Mouse (Mus musculus): Measurements from ENCODE around the gene Gm20388.
"Not testable (repeated sequence)": the region's sequence is repeated elsewhere in the genome, so short reads cannot be mapped to it uniquely, and the experiment has no call there.

Gm20388 gene

DNA sequence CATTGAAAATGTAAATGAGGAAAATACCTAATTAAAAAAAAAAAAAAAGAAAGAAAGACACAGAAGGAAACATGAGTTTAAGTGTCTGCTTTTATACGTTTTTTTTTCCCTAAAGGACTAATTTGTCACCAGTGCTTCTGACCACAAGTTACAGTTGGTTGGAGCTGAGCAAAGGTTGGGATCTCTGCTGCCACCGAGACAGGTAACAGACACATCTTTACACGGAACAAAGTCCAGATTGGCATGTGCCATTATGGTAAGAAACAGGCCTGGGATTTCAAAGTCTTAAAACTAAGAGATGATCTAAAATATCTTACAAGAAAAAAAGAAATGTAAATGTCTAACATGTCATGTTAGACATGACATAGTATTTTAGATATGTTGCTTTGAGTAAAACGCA is 3136.1 kb downstream of the Gm20388 start:
- no peak for DNase-seq (ENCODE audit: low spot score)

DNA sequence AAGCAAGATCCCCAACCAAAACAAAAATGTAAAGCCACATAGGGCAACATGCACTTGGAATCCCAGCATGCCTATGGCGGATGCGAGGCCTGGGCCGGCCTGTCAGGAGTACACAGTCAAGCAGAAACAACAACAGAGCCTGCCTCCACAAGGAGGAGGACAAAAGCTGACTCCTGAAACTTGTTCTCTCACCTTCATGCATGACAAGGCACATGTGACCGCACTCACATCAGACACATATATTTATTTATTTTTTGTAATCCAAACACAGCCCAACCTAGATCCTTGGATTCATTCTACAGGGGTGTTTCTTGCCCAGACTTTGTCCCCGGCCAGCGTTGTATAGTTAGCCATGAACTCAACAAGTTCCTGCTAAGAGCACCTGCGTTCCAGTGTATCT is 3137.2 kb downstream of the Gm20388 start:
- DNase-seq (ENCODE audit: low spot score) = no peak

DNA sequence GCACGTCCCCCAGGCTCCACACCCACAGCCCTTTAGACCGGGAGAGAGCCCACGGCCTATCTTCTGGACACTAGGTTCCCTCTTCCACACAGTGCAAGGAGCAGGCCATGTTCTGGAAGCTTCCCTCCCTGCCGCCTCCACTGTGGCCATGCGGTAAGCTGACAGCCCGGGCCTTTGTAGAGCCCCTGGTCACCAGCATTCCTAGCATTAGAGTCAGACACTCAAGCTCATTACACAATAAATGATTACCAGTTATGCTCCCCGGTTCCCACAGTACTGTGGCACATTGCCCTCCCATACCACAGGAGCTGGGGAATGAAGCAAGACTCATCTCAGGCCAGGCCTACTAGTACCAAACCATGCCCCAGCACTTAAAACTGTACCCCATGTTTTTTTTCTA is 3137.8 kb downstream of the Gm20388 start:
- no peak for DNase-seq (ENCODE audit: low spot score)

DNA sequence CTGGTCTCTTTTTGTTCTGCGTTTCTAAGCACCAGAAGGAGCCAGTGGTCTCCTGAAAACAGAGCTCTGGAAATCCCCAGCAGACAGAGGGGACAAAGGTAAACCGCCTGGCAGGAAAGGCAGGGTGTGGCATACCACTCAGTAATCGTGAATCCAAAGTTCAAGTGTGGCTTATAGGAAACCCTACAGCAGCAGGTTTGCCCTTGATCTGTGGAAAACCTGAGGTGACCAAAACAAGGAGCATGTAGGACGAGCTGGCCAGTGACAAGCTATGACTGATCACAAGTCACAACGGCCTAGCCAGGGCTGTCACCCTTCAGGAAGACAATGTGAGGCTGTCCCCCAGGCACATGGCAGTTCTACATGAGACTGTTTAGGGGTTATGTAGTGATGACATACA is 3140.8 kb downstream of the Gm20388 start:
- DNase-seq (ENCODE audit: low spot score) = no peak

DNA sequence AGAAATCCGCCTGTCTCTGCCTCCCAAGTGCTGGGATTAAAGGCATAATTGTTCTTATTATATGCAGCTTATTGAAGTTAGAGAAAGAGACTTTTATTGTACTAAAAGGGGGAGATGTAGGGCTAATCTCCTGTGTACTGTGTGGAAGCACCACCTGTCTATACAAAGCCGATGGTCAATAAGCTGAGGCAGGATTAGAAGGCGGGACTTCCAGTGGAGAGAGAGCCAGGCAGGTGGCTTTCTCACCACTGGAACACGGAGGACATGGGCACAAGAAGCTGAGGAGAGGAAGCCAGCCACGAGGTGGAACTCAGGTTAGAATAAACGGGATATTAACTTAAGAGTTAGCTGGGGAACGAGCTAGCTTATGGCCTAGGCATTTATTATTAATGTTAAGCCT is 3152.1 kb downstream of the Gm20388 start, which contains the start of gene Spg7:
TSS of gene Spg7 (plus strand) at position 222 of the 400 bp plus-strand sequence.
- DNase-seq (ENCODE audit: low spot score) = no peak

DNA sequence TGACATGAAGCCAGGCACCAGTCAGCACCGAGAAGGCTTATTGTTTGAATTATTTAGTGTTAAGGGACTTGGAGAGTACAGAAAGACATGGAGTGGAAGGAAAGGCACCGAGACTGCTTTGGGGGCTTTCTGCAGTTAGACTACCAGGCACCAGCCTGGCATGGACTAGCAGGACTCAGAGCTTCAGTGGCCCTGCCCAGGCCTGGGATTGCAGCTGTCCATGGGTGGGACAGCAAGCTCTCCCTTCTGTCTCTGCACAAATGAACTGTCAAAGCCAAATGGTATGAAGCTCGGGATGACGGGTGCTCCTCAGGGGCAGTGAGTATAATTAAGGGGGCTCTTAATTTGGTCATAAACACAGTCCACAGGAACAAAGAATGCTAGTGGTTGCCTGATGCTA is 3153.4 kb downstream of the Gm20388 start:
- no peak for DNase-seq (ENCODE audit: low spot score)

DNA sequence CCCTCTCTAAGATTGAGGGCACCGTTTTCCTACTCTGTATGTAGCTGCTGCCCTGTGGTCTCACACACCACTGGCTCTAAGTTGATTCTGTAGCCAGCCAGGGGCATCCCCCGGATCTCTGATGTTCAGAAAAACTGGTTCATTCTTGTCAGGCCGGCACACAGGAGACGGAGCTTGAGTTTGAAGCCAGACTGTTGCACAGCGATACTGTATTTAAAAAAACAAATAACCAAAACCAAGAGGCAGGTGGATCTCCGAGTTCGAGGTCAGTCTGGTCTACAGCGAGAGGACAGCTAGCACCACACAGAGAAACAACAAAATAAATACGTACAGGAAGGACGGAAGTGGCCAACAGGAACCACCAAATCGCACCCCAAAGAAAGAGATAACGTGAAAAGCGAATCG is 3154.2 kb downstream of the Gm20388 start:
- DNase-seq (ENCODE audit: low spot score) = no peak

DNA sequence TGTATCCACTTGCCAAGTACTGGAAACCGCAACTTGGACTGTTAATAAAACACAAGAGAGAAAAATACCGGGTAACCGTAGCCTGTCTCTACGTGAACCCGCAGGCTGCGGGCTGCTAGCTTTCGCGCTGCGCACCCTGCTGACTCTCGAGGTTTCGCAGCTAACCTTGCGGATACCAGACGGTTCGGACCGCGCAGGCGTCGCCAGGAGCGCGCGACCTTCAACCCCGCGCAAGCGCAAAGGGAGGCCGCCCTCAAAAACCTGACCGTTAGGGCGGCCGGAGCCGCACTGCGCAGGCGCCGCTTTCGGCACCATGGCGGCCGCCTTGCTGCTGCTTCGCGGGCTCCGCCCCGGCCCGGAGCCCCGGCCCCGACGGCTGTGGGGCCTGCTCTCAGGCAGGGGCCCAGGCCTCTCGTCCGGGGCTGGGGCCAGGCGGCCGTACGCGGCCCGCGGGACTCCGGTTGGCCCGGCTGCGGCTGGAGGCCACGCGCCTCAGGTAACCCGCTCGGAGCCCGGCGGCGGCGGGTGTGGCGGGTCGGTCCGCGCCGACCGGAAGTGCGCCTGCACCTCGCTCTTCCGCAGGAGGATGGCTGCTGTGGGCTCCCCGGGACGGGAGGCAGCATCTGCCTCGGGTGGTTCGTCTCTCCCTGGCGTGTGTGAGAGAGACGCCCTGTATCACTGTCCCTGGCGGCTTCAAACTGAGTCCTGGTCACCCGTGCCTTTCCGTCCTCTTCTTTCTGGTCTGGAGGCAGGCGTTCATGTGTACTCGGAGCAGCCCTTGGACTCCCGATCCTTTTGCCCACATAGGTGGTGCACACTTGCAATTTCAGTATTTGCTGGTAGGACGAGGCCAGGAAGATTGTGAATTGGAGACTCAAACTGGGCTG is 3154.8 kb downstream of the Gm20388 start:
- peak; percentile 97 for DNase-seq (ENCODE audit: low spot score)

DNA sequence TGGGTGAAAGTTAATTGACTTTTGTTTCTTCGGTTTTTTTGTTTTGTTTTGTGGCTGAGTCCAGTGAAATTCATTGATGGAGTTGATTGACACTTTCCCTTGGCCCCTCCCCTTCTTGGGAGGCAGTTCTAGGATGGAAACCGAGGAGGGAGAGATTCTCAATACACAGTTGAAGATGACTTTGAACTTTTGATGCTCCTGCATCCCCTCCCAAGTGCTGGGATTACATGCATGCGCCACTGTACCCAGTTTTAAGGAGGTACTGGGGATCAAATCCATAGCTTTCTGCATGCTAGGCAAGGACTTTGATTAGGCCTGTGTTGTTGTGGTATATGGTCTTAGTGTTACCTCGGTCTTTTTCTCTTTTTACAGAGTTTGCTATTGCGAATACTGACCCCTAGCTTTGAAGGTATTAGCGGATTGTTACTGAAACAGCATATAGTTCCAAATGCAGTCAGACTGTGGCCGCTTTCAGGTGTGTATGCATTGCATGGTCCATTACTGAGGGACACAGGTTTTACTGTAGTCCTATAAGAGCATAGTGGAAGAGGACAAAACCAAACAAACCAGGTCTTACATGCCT is 3155.6 kb downstream of the Gm20388 start:
- no peak for DNase-seq (ENCODE audit: low spot score)

DNA sequence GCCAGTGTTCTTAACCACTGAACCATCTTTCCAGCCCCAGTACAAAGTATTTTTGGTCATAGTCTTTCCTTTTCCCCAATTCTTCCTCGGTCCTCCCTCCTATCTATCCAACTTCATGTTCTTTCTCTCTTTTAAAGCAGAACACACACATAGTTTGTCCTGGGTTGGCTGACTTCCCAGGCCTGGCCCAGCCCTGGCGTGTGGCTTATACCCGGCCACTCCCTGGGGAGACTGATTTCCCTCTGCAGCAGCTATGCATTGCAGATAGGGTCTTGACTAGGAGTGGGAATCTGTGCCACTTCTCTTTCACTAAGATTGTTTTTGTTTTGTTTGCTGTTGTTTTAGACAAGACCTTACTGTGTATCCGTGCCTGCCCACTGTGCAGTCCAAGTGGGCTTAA is 3160.5 kb downstream of the Gm20388 start:
- peak; percentile 35 for DNase-seq (ENCODE audit: low spot score)

DNA sequence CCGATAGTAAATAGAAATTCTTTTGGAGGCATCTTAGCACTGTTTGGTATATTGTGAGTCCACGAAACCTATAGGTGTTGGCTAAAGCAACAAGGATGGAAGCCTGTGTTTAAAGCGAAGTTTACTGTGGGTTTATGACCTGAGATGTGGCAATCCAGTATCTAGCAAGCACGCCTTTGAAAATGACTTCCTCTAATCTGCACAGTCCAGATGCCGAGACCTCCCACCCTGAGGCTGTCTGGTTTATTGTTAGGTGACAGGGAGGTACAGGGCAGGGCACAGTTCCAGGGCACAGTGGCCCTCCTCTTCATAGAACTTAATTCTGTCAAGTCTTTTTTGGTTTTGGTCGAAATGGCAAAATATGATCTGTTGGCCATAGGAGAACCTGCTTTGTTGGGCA is 3166.6 kb downstream of the Gm20388 start:
- DNase-seq (ENCODE audit: low spot score) = no peak

DNA sequence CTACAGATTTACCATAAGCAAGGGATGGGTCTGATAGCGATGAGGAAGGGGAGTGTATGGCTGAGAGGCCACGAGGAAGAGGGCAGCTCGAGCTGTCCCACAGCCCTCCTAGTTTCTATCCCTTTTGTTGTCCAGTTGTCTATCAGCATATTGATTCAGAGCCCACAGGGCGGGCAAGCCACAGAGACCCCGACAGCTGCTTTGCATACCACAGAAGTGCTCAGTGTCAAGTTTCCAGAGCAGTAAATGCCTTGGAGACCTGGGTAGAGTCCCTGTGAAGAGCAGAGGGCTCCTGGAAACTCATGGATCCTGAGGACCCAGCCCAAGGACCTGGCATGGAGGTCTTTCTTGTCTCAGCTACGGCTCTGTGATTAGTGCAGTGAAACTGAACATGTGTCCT is 3172.4 kb downstream of the Gm20388 start:
- DNase-seq (ENCODE audit: low spot score) = no peak

DNA sequence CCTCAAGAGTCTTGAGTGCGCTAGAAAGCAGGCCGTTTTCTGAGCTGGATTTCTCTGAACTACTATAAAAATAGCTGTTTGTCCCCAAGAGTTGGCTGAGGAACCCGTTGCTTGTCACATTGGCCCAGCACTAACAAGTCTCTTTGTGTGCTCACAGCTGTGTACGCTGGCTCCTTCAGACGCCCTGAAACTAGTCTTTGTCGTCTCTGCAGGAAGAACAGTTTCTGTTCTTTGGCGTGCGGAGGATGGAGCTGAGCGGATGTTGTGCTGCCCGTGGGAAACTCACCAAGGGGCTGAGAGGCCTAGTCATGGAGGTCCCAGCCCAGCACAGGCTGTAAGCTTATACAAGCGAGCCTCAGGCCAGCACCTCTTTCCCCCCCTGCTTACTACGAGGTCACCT is 3173.0 kb downstream of the Gm20388 start:
- no peak for DNase-seq (ENCODE audit: low spot score)

DNA sequence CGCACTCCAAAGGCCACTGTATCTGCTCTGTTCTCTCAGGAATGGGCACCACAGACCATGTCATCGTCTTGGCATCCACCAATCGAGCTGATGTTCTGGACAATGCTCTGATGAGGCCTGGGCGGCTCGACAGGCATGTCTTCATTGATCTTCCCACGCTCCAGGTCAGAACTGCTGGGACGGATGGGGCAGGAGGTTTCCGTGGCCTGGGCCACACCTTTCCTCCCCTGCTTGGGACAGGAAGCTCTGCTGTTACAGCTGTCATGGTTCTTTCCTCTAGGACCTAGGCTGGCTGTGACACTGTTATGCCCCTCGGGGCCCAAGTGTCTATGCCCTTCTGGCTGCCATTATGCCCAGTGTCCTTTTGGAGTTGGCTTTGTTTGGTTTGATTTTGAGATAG is 3176.6 kb downstream of the Gm20388 start:
- DNase-seq (ENCODE audit: low spot score) = no peak

DNA sequence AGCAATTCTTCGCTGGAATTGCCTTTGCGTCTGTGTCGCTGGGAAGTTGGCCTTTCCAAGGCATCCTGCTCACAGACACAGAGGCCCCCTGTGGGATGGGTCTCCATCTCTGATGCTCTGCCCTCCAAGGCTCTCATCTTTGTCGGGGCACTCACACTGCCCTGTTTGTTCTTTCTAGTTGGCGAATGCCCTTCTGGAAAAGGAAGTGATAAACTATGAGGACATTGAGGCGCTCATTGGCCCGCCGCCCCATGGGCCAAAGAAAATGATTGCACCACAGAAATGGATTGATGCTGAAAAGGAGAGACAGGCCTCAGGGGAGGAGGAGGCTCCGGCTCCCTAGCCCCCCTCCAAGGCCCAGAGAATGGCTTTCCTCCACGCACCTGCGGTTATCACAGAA is 3186.6 kb downstream of the Gm20388 start:
- no peak for DNase-seq (ENCODE audit: low spot score)

DNA sequence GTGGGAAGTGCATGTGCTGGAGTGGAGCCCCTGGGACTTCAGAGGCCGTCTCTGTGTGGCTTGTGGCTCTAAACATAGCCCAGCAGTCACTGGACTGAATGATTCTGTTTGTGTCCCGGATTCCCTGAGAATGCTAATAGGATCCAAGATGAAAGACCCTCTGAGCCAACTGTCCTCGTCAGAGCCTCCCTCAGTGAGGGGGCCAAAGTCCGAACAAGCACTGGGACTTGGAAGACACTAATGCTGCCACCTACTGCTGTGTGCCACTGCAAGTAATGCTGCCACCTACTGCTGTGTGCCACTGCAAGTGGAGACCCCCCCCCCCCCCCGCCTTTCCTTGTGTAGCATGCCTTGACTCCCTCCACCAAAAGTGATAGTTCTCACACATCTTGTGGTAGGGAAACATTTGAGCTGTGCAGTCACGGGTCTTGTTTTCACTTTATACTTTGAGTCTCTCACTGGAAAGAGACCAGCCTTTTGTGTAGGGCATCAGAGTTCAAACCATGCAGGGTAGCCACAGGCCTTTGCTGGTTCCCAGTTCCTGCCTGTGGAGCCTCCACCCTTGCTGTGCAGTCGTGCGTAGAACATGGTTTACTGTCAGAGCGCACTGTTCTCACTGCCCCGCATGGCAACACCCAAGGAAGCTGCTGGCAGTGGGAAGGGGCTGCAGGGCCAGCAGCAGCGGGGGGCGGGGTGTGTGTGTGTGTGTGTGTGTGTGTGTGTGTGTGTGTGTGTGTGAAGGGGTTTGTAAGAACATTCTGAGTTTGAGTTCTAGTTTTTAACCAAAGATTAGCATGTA is 3187.3 kb downstream of the Gm20388 start:
- no peak for DNase-seq (ENCODE audit: low spot score)

DNA sequence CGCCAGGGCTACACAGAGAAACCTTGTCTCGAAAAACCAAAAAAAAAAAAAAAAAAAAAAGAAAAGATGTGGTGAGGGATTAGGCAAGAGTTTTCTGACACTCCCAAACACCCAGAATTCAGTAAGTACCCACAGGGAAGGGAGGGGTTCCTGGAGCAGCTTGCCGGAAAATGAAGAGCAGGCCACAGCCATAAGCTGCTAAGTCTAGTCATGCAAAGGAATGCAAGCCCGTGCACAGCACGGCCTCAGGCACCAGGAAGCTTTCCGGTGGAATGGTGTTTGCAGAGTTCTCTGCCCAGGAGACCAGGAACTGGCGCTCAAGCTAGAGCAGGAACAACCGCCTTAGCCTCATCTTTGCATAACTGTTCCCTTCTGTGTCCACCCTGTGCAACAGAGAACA is 3189.6 kb downstream of the Gm20388 start:
- DNase-seq (ENCODE audit: low spot score) = no peak

DNA sequence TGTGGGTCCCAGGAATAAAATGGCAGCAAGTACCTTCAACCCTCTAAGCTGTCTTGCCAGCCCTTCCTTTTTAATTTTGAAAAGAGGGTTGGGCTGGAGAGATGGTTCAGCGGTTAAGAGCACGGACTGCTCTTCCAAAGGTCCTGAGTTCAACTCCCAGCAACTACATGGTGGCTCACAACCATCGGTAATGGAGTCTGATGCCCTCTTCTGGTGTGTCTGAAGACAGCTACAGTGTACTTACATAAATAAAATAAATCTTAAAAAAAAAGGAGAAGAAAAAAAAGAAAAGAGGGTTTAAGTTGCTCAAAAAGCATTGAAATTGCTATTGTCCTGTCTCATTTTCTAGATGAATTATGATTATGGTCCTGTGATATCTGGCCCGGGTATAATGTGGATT is 3190.6 kb downstream of the Gm20388 start:
- no peak for DNase-seq (ENCODE audit: low spot score)

DNA sequence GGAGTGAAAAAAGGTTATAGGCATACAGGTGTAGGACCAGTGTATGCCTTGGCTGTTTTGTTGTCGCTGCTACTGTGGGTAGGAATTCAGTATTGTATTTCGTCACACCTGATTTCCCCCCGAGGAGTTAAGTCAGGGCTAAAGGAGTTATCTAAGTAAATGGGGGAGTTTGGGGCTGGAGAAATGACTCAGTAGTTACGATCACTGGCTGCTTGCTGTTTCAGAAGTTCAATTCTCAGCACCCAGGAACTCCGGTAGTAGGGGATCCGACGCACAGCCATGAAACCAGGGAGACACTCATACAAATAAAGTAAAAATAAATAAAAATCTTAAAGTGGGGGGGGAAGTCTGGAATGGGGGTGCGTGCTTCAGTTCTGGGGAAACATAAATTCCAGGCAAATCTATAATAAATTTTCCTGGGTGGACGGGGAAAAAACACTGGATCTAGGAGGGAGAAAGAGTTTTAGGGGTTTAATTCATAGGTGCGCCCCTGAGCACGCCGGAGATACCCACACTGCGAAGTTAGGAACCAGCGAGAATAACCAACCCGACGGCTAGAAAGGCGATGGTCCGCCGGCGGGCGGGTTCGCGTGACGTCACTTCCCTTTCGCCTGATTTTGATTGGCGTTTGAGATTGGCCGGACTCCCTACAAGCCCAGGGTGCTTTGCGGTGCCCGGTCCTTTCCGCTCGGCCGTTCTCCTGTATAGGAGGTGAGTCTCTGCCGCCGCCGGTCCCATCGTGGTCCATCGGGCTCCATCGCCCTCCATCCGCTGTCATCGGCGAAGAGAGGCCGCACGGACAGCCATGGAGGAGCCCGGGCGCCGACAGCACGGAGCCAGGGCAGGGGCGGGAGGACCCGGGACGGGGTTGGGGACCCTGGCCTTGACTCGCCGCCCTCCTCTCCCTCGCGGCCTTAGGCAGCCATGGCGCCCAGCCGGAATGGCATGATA is 3191.4 kb downstream of the Gm20388 start, which contains the start of gene Rpl13:
TSS of gene Rpl13 (plus strand) at position 616 of the 951 bp plus-strand sequence.
- peak; percentile 96 for DNase-seq (ENCODE audit: low spot score)

DNA sequence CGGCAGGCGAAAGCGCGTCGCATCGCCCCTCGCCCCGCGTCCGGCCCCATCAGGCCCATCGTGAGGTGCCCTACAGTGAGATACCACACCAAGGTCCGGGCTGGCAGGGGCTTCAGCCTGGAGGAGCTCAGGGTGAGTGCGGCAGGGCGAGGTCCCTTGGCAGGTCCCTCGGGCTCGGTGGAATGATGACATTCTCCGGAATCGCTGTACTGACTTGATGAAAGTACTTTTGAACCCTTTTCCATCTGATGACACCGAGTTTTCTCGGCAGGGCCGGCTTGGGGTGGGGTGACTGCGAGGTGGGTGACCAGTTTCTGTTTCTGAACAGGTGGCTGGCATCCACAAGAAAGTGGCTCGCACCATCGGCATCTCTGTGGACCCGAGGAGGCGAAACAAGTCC is 3192.2 kb downstream of the Gm20388 start:
- not testable (repeated sequence) for DNase-seq (ENCODE audit: low spot score)

DNA sequence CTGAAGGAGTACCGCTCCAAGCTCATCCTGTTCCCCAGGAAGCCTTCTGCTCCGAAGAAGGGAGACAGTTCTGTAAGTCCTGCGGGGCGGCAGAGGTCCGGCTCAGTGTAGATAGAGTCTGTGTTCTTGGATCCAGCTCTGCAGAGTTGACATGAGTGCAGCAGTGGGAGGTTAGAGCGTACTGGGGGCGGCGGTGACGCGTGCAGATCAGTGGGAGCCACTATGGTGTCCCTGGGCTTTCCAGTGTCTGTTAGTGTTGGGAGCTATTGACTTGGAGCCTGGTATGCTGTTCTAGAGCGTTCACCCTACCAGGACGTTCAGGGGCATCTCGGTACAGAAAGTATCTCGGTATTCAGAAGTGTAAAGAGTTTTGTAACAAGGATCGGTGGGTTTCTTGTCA is 3192.6 kb downstream of the Gm20388 start:
- no peak for DNase-seq (ENCODE audit: low spot score)
